Mouse (Mus musculus) left cerebral cortex, adult 8-10 months (tissue): ENCODE measurements at regions not wholly inside any gene's neighbourhood (a gene's known extent, or its start where the extent isn't known, plus 50 kb on each side); places are given as distances from the start of the nearest gene placed in this dataset.

Source experiments
- DNase-seq, 2 experiments: peaks; one replicate each; pipeline ENCODE4 v3.0.0; 2022; ENCODE audit warnings: low spot score in 2 of 2

GRCm38 (mm10) chr1:3012530-3012929, 1795.2 kb upstream of the Gm37988 start:
- no peak for DNase-seq

GRCm38 (mm10) chr1:3062759-3063158, 1744.9 kb upstream of the Gm37988 start:
- DNase-seq = no peak

GRCm38 (mm10) chr1:3094375-3094774, 1713.3 kb upstream of the Gm37988 start:
- DNase-seq = no peak

GRCm38 (mm10) chr1:3094910-3095309, 1712.8 kb upstream of the Gm37988 start:
- no peak for DNase-seq

- no peak for DNase-seq
Measured at GRCm38 (mm10) chr1:3113564-3113963, 1694.1 kb upstream of the Gm37988 start.

GRCm38 (mm10) chr1:3119498-3120391, 1687.9 kb upstream of the Gm37988 start:
- no peak for DNase-seq

GRCm38 (mm10) chr1:3120392-3120690, 1687.4 kb upstream of the Gm37988 start:
- DNase-seq = peak in 1 of 2 experiments; percentile 38

- peak in 1 of 2 experiments; percentile 41 for DNase-seq
Measured at GRCm38 (mm10) chr1:3121288-3121687, 1686.4 kb upstream of the Gm37988 start.

- DNase-seq = no peak
Measured at GRCm38 (mm10) chr1:3121745-3122144, 1685.9 kb upstream of the Gm37988 start.
